Mouse (Mus musculus) bone marrow macrophage, adult 2 months (primary cell): ENCODE results near the gene Olfr1419.

Source experiments
- CTCF ChIP-seq: IDR thresholded peaks from 2 replicates; pipeline ENCODE4 v1.5.1; 2012; ENCODE audit warnings: low read depth, mild to moderate bottlenecking, low read length, moderate library complexity
- POLR2A ChIP-seq: IDR thresholded peaks from 2 replicates; pipeline ENCODE4 v1.6.1; 2012; ENCODE audit warnings: mild to moderate bottlenecking, low read depth, low read length, borderline replicate concordance

- no peak for TF ChIP-seq POLR2A
- TF ChIP-seq CTCF: no peak
Observed at GRCm38 (mm10) chr19:11922068-11922467, 47.2 kb upstream of the Olfr1419 start.
